Mouse (Mus musculus) forebrain, embryonic 15.5 days (tissue): ENCODE data around the gene Selenon. TPM values are rescaled to one million over a fixed set of nuclear protein-coding genes. Genes with fewer than 3 reads are reported as not detected.

Experiments used
- ATAC-seq: fragments of 200-750 bp; cut with Nextera tagmentation; replicated peaks from 2 replicates; pipeline ENCODE4 v1.8.0; 2017; ENCODE audit warnings: mild to moderate bottlenecking, moderate TSS enrichment, moderate library complexity
- H3K27ac ChIP-seq: fragments of 300-500 bp; sonication (generic); replicated peaks from 2 replicates; pipeline ENCODE4 v1.5.1; 2015; ENCODE audit warnings: mild to moderate bottlenecking, inconsistent platforms
- H3K27me3 ChIP-seq: fragments of 300-500 bp; sonication (generic); 2 replicates; pipeline ENCODE4 v1.6.1; 2015; ENCODE audit warnings: inconsistent platforms
- H3K36me3 ChIP-seq: fragments of 300-500 bp; sonication (generic); 2 replicates; pipeline ENCODE4 v1.6.1; 2015; ENCODE audit warnings: mild to moderate bottlenecking, inconsistent platforms
- H3K4me1 ChIP-seq: fragments of 300-500 bp; sonication (generic); 2 replicates; pipeline ENCODE4 v1.6.1; 2015; ENCODE audit warnings: inconsistent platforms
- H3K4me2 ChIP-seq: fragments of 300-500 bp; sonication (generic); replicated peaks from 2 replicates; pipeline ENCODE4 v1.6.1; 2015; ENCODE audit warnings: mild to moderate bottlenecking, inconsistent platforms
- H3K4me3 ChIP-seq: fragments of 300-500 bp; sonication (generic); 2 replicates; pipeline ENCODE4 v1.5.1; 2015; ENCODE audit warnings: mild to moderate bottlenecking, inconsistent platforms
- H3K9ac ChIP-seq: fragments of 300-500 bp; sonication (generic); replicated peaks from 2 replicates; pipeline ENCODE4 v1.6.1; 2015; ENCODE audit warnings: mild to moderate bottlenecking, inconsistent platforms
- H3K9me3 ChIP-seq: fragments of 300-500 bp; sonication (generic); 2 replicates; pipeline ENCODE4 v1.6.1; 2016; ENCODE audit warnings: inconsistent platforms
- WGBS: fragments of 180-500 bp; shearing (Covaris S2); methylation state at CpG from one replicate; pipeline ENCODE4 v1.1.7; 2015; ENCODE audit warnings: mixed read lengths; 5-methylcytosine and 5-hydroxymethylcytosine counted together
- polyA plus RNA-seq: library from polyadenylated mRNA; unstranded; fragments of >200 nt; fragmentation: Nextera tagmentation; extraction: Ambion mirVana; gene quantifications from 2 replicates; pipeline ENCODE4 v1.2.1, GENCODE M21; 2015

Gene Selenon
- polyA plus RNA-seq, 1 experiment from 2014 or later: 11.8 TPM

DNA sequence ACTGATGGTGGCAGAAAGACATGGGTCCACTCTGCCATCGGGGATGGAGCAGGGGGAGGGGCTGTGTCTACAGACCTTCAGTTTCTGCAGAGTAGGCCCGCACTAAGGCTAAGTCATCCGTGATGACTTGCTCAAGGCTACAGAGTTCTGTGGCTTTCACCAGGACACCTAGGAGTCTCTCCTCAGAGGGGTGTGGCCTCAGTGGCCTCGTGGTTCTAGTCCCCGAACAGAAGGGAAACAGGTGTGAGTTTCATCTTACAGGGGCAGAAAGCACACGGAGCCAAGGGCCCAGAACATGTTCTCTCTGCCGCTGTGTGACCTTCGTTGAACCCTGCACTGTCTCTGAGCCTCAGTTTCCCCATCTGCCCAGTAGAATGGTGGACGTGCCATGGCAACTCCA is 36.3 kb upstream of the Selenon start:
- Histone ChIP-seq H3K27me3 (no peaks in the 10 kb centered on the region), H3K9ac (no peak overlapping the region), H3K4me1 (peaks cover 21% of the 10 kb centered on the region), H3K9me3 (no peaks in the 10 kb centered on the region), H3K4me3 (no peak overlapping the region), H3K27ac (no peak overlapping the region), H3K4me2 (no peak overlapping the region), H3K36me3 (no peaks in the 10 kb centered on the region)
- no peak for ATAC-seq
- 90% methylated on average over 9 of the region's 9 CpGs for WGBS

DNA sequence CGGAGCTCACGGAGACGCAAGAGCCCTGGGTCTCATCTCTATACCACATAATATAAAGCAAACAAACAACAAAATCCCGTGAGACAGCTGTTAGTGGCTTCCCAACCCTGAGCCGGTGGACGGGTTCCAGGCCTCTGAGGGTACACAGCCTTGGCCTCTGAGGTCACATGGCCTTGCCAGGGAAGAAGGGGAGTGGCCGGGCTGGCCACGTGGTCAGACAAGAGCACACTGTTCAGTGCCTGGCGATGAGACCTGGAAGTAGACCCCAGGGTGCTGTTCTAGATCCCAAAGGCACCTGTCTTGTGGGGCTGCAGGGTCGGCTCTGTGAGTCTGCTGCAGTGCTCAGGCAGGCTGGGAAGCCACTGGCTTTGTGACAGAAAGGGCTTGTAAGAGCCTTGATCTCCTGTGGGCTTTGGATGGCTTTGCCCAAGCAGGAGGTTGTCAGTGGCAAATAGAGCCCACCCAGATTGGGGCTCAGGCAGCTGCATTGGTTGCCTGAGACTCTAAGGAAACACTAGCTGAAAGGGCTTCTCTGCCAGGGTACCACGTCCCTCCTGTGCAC is 35.8 kb upstream of the Selenon start:
- ATAC-seq: no peak
- H3K9me3 ChIP-seq: no peaks in the 10 kb centered on the region
- no peak overlapping the region for H3K27ac ChIP-seq
- H3K4me1 ChIP-seq: peaks cover 18% of the 10 kb centered on the region
- no peak overlapping the region for H3K4me2 ChIP-seq
- no peak overlapping the region for H3K4me3 ChIP-seq
- no peak overlapping the region for H3K9ac ChIP-seq
- no peaks in the 10 kb centered on the region for H3K36me3 ChIP-seq
- H3K27me3 ChIP-seq: no peaks in the 10 kb centered on the region
- 67% methylated on average over 11 of the region's 11 CpGs for WGBS

DNA sequence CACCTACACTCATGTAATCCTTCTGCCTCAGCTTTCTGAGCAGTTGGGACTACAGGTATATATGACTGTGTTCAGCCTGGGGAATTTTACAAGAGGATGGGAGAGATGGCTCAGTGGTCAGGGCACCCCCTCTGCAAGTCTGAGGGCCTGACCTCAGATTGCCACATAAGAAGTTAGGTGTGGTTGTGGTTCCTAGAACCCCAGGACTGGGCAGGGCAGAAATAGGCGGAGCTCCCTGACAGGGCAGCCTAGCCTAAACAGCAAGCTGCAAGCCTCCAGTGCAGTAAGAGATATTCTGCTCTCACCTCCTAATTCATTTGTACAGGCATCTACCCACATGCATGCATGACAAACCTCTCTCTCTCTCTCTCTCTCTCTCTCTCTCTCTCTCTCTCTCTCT is 34.7 kb upstream of the Selenon start:
- H3K9ac ChIP-seq: no peak overlapping the region
- no peak for ATAC-seq
- no peaks in the 10 kb centered on the region for H3K9me3 ChIP-seq
- no peak overlapping the region for H3K27ac ChIP-seq
- H3K4me3 ChIP-seq: no peak overlapping the region
- H3K36me3 ChIP-seq: no peaks in the 10 kb centered on the region
- H3K4me1 ChIP-seq: peaks cover 8% of the 10 kb centered on the region
- no peak overlapping the region for H3K4me2 ChIP-seq
- WGBS: 85% methylated on average over 1 of the region's 1 CpGs
- H3K27me3 ChIP-seq: no peaks in the 10 kb centered on the region

DNA sequence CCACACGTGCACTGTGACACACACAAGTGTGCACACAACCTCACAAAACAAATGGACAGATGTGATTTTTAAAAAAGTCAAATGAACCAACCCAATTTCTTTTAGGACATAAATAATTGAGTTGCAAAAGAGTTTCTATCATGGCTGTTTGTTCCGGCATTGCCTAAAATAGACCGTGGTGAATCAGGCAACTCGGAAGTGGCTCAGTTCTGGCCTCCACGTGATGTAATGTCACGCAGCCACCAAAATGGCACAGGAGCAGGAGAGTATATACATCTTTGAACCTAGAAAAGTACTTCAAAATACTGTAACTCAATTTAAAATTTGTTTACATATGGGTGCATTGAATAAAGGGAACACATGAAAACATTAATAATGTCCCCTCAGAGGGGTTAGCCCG is 34.2 kb upstream of the Selenon start:
- no peaks in the 10 kb centered on the region for H3K9me3 ChIP-seq
- 90% methylated on average over 7 of the region's 7 CpGs for WGBS
- ATAC-seq: no peak
- H3K4me1 ChIP-seq: peaks cover 8% of the 10 kb centered on the region
- no peaks in the 10 kb centered on the region for H3K36me3 ChIP-seq
- H3K9ac ChIP-seq: no peak overlapping the region
- H3K4me2 ChIP-seq: no peak overlapping the region
- H3K27me3 ChIP-seq: no peaks in the 10 kb centered on the region
- no peak overlapping the region for H3K27ac ChIP-seq
- H3K4me3 ChIP-seq: no peak overlapping the region

DNA sequence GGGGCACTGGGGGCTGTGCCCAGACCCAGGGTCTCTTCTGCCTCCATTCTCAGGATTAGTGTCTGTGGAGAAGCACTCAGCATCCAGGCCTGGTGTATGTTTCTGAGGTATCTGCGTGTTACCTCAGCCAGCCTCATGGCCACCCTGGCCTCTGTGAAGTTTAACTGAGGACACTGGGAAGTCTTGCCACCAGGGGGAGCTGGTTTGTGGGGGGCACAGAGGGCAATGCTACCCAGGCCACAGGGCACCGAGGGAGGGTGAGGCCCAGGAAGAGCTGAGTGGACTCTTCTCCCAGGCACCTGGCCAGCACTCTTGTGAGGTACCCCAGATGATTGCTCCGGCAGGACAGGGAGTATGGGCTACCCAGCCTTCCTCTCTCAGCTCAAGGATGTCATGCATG is 31.5 kb upstream of the Selenon start:
- no peak overlapping the region for H3K9ac ChIP-seq
- no peak overlapping the region for H3K27ac ChIP-seq
- H3K4me2 ChIP-seq: no peak overlapping the region
- no peaks in the 10 kb centered on the region for H3K36me3 ChIP-seq
- H3K9me3 ChIP-seq: no peaks in the 10 kb centered on the region
- no peak for ATAC-seq
- no peak overlapping the region for H3K4me3 ChIP-seq
- 72% methylated on average over 3 of the region's 3 CpGs for WGBS
- H3K4me1 ChIP-seq: peaks cover 31% of the 10 kb centered on the region
- no peaks in the 10 kb centered on the region for H3K27me3 ChIP-seq

DNA sequence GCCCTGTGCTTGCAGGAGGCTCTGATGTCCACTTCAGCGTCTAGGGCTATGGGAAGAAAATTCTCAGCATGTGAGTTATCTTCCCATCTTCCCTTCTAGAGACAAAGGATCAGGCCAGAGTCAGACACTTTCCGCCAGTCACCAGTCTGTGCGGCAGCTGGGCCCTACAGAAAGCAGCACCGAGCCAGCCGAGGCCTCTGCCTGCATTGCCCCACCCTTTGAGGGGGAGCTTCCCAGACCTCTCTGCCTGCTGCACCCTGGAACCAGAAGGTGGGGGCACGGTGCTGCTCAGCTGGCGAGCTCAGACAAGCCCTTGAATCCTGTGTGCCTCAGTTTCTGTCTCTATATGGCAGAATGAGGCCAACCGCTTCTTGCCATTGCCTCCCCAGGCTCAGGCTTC is 29.4 kb upstream of the Selenon start:
- H3K27me3 ChIP-seq: no peaks in the 10 kb centered on the region
- ATAC-seq: no peak
- no peaks in the 10 kb centered on the region for H3K36me3 ChIP-seq
- no peak overlapping the region for H3K4me2 ChIP-seq
- no peak overlapping the region for H3K4me3 ChIP-seq
- peaks cover 34% of the 10 kb centered on the region for H3K4me1 ChIP-seq
- 49% methylated on average over 8 of the region's 8 CpGs for WGBS
- peak overlapping the region; percentile 83 for H3K27ac ChIP-seq
- no peak overlapping the region for H3K9ac ChIP-seq
- H3K9me3 ChIP-seq: no peaks in the 10 kb centered on the region

DNA sequence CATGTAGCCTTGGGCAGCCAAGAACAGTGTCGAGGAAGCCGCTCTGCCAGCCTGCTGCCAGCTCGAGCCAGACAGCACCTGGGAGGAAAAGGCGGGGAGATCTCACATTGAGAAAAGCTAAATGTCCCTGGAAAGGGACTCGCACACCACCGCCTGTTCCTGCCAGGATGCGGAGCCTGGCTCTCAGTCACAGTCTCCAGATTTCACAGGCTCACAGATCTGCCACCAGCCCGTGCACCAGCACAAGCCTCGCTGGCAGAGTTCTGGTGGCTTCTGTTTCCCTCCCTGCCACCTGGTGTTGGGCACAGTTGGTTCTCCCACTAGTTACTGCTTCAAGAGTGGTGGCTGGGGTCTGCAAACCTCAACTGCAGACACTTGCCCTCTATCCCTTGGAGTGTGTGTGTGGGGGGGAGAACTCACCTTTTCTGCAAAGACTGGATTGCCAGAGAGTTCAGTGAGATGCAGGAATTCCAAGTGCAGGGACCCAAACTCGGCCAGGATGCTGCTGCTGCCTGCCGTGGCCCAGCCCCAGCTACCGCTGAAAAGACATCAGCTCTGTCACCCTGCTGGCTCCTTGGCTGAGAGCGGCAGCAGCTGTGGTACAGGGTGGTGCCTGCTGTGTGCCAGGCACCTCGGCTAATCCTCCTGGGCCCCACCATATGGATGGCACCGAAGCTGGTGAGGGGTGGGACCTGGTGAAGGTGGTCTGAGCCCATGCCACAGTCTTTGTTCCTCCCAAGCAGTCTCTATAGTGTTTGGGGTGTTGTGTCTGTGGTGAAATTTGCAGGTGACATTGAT is 28.6 kb upstream of the Selenon start:
- Histone ChIP-seq H3K9ac (no peak overlapping the region), H3K36me3 (no peaks in the 10 kb centered on the region), H3K4me1 (peaks cover 34% of the 10 kb centered on the region), H3K4me2 (no peak overlapping the region), H3K9me3 (no peaks in the 10 kb centered on the region), H3K27ac (peak overlapping the region; percentile 83), H3K4me3 (no peak overlapping the region), H3K27me3 (no peaks in the 10 kb centered on the region)
- ATAC-seq: peak; percentile 78
- 46% methylated on average over 15 of the region's 15 CpGs for WGBS

DNA sequence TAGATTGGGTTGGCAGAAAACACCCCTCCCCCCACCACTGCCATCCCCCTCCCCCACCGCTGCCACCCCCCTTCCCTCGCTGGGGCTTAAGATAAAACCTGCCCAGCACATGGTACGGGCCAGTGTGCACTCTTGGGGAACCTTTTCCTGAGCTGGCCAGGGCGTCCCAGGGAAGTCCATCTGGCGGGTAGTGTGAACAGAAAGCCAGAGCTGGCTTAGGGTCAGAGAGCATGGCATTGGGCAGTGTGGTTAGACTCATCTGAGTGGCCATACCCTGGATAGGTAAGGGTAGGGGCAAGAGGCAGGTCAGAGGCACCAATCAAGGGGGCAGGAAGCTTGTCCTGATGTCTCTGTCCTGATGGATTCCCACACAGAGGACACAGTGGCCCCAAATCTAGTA is 27.7 kb upstream of the Selenon start:
- Histone ChIP-seq H3K4me3 (no peak overlapping the region), H3K9ac (no peak overlapping the region), H3K27ac (peak overlapping the region; percentile 83), H3K27me3 (no peaks in the 10 kb centered on the region), H3K4me1 (peaks cover 34% of the 10 kb centered on the region), H3K4me2 (no peak overlapping the region), H3K9me3 (no peaks in the 10 kb centered on the region), H3K36me3 (no peaks in the 10 kb centered on the region)
- no peak for ATAC-seq
- WGBS: 39% methylated on average over 5 of the region's 5 CpGs

DNA sequence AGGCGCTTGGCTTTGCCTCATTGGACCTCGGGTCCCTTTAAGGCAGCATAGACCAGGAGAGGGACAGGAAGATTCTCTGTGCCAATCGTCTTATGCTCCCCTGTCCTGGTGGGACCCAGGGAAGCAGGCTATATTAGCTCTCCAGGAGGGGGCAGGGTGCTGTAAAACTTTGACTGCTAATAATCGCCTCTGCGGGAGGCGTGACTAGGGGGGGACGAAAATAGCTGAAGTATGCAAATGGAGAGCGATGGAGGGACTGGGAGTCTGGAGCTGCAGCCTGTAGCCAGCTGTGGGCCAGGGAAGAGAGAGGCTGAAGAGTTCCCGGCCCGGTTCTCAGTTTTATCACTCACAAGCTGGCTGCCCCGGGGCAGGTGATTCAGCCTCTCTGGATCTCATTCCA is 27.2 kb upstream of the Selenon start:
- Histone ChIP-seq H3K27me3 (no peaks in the 10 kb centered on the region), H3K9ac (no peak overlapping the region), H3K36me3 (no peaks in the 10 kb centered on the region), H3K9me3 (no peaks in the 10 kb centered on the region), H3K4me1 (peaks cover 34% of the 10 kb centered on the region), H3K4me3 (no peak overlapping the region), H3K27ac (no peak overlapping the region), H3K4me2 (no peak overlapping the region)
- ATAC-seq: no peak
- WGBS: 16% methylated on average over 11 of the region's 11 CpGs

DNA sequence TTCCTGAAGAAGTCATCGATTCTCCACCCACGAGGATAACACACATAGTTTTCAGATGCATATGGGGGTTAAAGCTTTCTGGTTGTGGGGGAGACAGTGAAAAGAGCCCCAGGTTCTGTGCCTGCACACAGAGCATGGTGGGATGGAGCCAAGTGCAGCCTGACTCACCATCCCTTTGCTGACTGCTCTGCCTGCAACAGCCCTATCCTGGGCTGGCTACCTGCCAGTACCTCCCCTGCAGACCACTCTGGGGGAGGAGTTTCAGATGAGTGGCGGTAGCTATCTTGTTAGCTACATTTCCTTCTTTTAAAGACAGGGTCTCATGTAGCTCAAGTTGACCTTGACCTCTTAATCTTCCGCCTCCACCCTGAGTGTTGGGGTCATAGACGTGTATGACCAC is 26.4 kb upstream of the Selenon start:
- Histone ChIP-seq H3K36me3 (no peaks in the 10 kb centered on the region), H3K4me2 (no peak overlapping the region), H3K4me1 (peaks cover 34% of the 10 kb centered on the region), H3K9me3 (no peaks in the 10 kb centered on the region), H3K9ac (no peak overlapping the region), H3K27me3 (no peaks in the 10 kb centered on the region), H3K4me3 (no peak overlapping the region), H3K27ac (no peak overlapping the region)
- ATAC-seq: no peak
- 70% methylated on average over 5 of the region's 5 CpGs for WGBS

DNA sequence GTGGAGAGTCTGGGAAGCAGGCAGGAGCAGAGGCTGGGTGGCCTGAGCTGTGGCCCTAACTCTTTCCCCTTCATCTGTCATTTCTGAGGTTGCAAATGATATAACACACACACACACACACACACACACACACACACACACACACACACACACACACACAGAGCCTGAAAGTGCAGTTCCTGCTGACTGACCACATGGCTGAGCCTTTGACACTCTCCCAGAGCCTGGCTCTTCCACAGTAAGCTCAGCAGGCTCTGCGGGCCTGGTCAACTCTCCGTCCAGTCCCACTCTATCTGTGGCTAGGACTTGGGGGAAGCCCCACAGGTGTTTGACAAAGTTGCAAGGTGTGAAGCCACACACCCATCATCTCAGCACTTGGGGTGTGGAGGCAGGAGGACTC is 25.3 kb upstream of the Selenon start:
- no peak overlapping the region for H3K27ac ChIP-seq
- H3K4me3 ChIP-seq: no peak overlapping the region
- ATAC-seq: no peak
- H3K4me1 ChIP-seq: peaks cover 34% of the 10 kb centered on the region
- no peak overlapping the region for H3K4me2 ChIP-seq
- H3K9ac ChIP-seq: no peak overlapping the region
- H3K27me3 ChIP-seq: no peaks in the 10 kb centered on the region
- no peaks in the 10 kb centered on the region for H3K36me3 ChIP-seq
- WGBS: 86% methylated on average over 2 of the region's 2 CpGs
- H3K9me3 ChIP-seq: no peaks in the 10 kb centered on the region

DNA sequence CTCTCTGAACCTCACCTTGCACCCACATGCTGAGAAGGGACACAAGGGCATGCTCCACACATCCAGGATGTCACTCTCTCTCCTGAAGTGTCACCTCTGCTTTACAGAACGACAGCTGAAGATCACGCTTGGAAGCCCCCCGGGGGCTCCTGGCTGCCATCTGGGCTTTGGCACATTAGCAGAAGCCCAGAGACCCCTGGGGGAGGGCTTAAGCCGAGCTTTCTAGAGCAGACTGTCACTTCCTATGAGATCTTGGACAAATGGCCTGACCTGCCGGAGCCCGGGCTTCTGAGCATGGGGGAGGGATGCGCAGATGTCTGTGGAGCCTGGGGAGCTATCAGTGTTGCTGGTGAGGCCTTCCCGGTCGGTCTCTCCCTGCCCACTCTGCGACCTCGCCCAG is 23.5 kb upstream of the Selenon start:
- H3K4me3 ChIP-seq: no peak overlapping the region
- 65% methylated on average over 11 of the region's 11 CpGs for WGBS
- H3K27me3 ChIP-seq: no peaks in the 10 kb centered on the region
- no peak overlapping the region for H3K27ac ChIP-seq
- no peak for ATAC-seq
- H3K4me2 ChIP-seq: no peak overlapping the region
- H3K9me3 ChIP-seq: no peaks in the 10 kb centered on the region
- peaks cover 30% of the 10 kb centered on the region for H3K4me1 ChIP-seq
- no peak overlapping the region for H3K9ac ChIP-seq
- H3K36me3 ChIP-seq: no peaks in the 10 kb centered on the region
